ENCODE assay signal across 8 mouse cellular contexts in the genomic region with DNA sequence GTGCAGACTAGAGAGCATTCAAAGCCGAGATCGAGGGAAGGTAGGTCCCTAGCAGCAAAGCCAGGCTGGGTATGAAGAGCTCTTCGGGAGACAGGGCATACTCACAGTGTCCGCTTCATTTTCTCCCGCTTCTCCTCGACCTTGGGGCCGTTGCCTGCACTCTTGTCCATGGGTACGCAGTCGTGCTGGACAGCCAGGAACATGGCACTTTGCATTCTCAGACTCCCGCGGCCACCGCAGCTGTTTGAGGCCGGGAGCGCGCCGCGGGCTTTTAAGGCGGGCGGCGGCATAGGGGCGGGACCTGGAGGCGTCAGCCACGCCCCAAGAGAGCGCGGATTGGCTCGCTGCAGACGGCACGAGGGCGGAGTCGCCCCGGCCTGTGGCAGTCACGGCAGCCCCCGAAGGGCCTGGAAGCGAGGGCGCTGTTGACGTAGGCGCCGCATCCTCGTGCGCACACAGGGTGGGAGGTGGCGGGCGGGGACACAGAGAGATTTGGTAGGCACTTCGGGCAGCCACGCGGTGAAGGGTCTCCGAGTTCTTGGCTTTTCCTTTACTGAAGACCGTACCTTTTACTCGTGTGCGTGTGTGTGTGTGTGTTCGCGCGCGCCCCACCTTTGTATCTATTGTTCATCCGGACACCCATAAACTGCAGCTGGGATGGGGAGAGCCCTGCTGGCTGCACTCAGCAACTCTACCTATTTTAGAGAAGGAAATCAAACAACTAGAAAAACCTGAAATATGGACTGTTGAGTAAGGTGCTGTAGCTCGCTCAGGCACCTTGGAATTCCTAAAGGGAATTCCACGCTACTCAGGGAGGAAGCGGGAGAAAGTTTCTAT. TPM values are rescaled to one million over a fixed set of nuclear protein-coding genes. Genes with fewer than 3 reads are reported as not detected.
DNase-seq lines count a peak whose midpoint lies in the region; ATAC-seq lines count a peak whose summit lies in the region.

A gene (minus strand): TSS at position 258 of the 837 bp plus-strand sequence.

- H3K36me3 ChIP-seq in forebrain, embryonic 10.5 days (replicated peaks): peaks cover 15% of the 10 kb centered on the region
- no peaks in the 10 kb centered on the region; the same call in 1 of the 2 replicates for H3K36me3 ChIP-seq in heart, embryonic 16.5 days (ENCODE audit: control insufficient read depth, insufficient read depth)
- no peaks in the 10 kb centered on the region for H3K36me3 ChIP-seq in liver, embryonic 15.5 days (replicated peaks)
- H3K36me3 ChIP-seq in neural tube, embryonic 12.5 days: peaks cover 8% of the 10 kb centered on the region; the same call in 1 of the 2 replicates

- H3K4me3 ChIP-seq in forebrain, embryonic 10.5 days: peak within 1 kb of the TSS; percentile 67
- peak within 1 kb of the TSS; percentile 66 for H3K4me3 ChIP-seq in heart, embryonic 16.5 days (ENCODE audit: low read length)
- H3K4me3 ChIP-seq in liver, embryonic 15.5 days (replicated peaks): peak within 1 kb of the TSS; percentile 58
- peak within 1 kb of the TSS; percentile 57 for H3K4me3 ChIP-seq in neural tube, embryonic 12.5 days

- peak within 1 kb of the TSS; percentile 84 for H3K9ac ChIP-seq in heart, embryonic 16.5 days (ENCODE audit: low read length)
- H3K9ac ChIP-seq in liver, embryonic 15.5 days: peak within 1 kb of the TSS; percentile 58
- H3K9ac ChIP-seq in neural tube, embryonic 12.5 days: peak within 1 kb of the TSS; percentile 68

- peak; percentile 98 for DNase-seq in CD4-positive, CD25-positive, alpha-beta regulatory T cell, adult 2 months (ENCODE audit: low read depth, low spot score)
- DNase-seq in c-Kit-negative CD71-positive TER-119-positive erythroid progenitor cells, embryonic 14.5 days (ENCODE audit: low read depth, low spot score): peak; percentile 66
- peak; percentile 93 for DNase-seq in forebrain, embryonic 10.5 days (ENCODE audit: extremely low spot score, low spot score)
- peak; percentile 93 to 96 for DNase-seq in kidney, postnatal 36 days
- DNase-seq in telencephalon, adult 2 months (ENCODE audit: low read depth, low spot score): peak; percentile 94

- H3K27ac ChIP-seq in forebrain, embryonic 10.5 days: peak within 1 kb of the TSS; percentile 87
- H3K27ac ChIP-seq in heart, embryonic 16.5 days (ENCODE audit: low read length): peak within 1 kb of the TSS; percentile 77
- 0 out of 2 replicates have a peak within 1 kb of the TSS, but pooled peaks have one; percentile 2 for H3K27ac ChIP-seq in liver, embryonic 15.5 days (replicated peaks)
- no peak within 1 kb of the TSS for H3K27ac ChIP-seq in neural tube, embryonic 12.5 days

- H3K27me3 ChIP-seq in forebrain, embryonic 10.5 days (ENCODE audit: poor library complexity, severe bottlenecking): no peaks in the 10 kb centered on the region
- no peaks in the 10 kb centered on the region for H3K27me3 ChIP-seq in heart, embryonic 16.5 days (ENCODE audit: control insufficient read depth, insufficient read depth, low read length)
- H3K27me3 ChIP-seq in liver, embryonic 15.5 days: peaks cover 18% of the 10 kb centered on the region
- H3K27me3 ChIP-seq in neural tube, embryonic 12.5 days (replicated peaks): no peaks in the 10 kb centered on the region

- no peaks in the 10 kb centered on the region for H3K9me3 ChIP-seq in forebrain, embryonic 10.5 days
- no peaks in the 10 kb centered on the region for H3K9me3 ChIP-seq in heart, embryonic 16.5 days (replicated peaks; ENCODE audit: control insufficient read depth, low read length)
- no peaks in the 10 kb centered on the region for H3K9me3 ChIP-seq in liver, embryonic 15.5 days (replicated peaks)
- no peaks in the 10 kb centered on the region for H3K9me3 ChIP-seq in neural tube, embryonic 12.5 days

- ATAC-seq in heart, embryonic 16.5 days (replicated peaks; ENCODE audit: extremely low read depth, insufficient read depth, low FRiP score): peak; percentile 99
- ATAC-seq in liver, embryonic 15.5 days (ENCODE audit: insufficient read depth): peak; percentile 97
- ATAC-seq in neural tube, embryonic 12.5 days (ENCODE audit: low FRiP score, low read depth): peak; percentile 99

- peaks cover 41% of the 10 kb centered on the region for H3K4me1 ChIP-seq in forebrain, embryonic 10.5 days
- peaks cover 8% of the 10 kb centered on the region for H3K4me1 ChIP-seq in heart, embryonic 16.5 days (ENCODE audit: control insufficient read depth, insufficient read depth, low read length)
- H3K4me1 ChIP-seq in liver, embryonic 15.5 days (replicated peaks): peaks cover 15% of the 10 kb centered on the region
- no peaks in the 10 kb centered on the region for H3K4me1 ChIP-seq in neural tube, embryonic 12.5 days

- WGBS in forebrain, embryonic 10.5 days: under 1% methylated on average over 57 of the region's 57 CpGs
- WGBS in heart, embryonic 16.5 days: under 1% methylated on average over 54 of the region's 57 CpGs
- under 1% methylated on average over 57 of the region's 57 CpGs for WGBS in liver, embryonic 15.5 days (ENCODE audit: insufficient replicate concordance)
- under 1% methylated on average over 57 of the region's 57 CpGs for WGBS in neural tube, embryonic 12.5 days

- peak within 1 kb of the TSS; percentile 69 for H3K4me2 ChIP-seq in heart, embryonic 16.5 days (ENCODE audit: low read depth, low read length)
- H3K4me2 ChIP-seq in liver, embryonic 15.5 days: peak within 1 kb of the TSS; percentile 87
- H3K4me2 ChIP-seq in neural tube, embryonic 12.5 days (replicated peaks): peak within 1 kb of the TSS; percentile 67

RNA-seq across cellular contexts. Expression of the gene that starts here (rescaled TPM):
- polyA plus RNA-seq in forebrain, embryonic 10.5 days (2016; fragmentation: Nextera tagmentation; extraction: Ambion mirVana): 30.9 and 34.2 TPM in 2 replicates
- 30.6 and 37.5 TPM in 2 replicates for polyA plus RNA-seq in heart, embryonic 16.5 days (2015; fragmentation: Nextera tagmentation; extraction: Ambion mirVana)
- polyA plus RNA-seq in liver, embryonic 15.5 days (2015; fragmentation: Nextera tagmentation; extraction: Ambion mirVana): 9.4 and 12.0 TPM in 2 replicates
- polyA plus RNA-seq in neural tube, embryonic 12.5 days (2016; fragmentation: Nextera tagmentation; extraction: Ambion mirVana): 77.2 and 83.4 TPM in 2 replicates
